Mouse (Mus musculus): ENCODE data around the gene Phkg2. TPM values are rescaled to one million over a fixed set of nuclear protein-coding genes. Genes with fewer than 3 reads are reported as not detected.

Phkg2 gene
- polyA plus RNA-seq, 1 experiment, result 22.2 TPM

DNA sequence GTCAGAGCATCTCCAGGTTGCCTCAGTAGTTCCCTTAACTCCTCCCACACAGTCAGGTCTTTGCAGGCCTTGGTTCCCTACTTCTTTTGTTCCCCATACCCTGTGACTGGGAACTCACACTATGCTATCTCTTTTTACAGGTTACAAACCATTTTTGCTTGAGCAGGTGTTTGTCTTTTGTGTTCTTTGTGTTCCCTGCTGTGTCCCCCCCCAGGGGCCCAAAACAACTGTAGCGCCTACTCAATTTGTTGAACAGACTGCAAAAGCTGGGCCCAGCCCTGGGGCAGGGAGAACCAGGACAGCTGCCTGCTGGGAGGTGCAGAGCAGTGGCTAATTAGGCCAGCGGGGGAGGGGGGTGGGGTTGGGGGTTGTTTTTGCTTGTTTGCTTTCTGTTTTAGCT lies 44.8 kb downstream of the Phkg2 start:
- TF ChIP-seq GATA1 (IDR thresholded peaks at IDR 0.05; ENCODE audit: low read length), result no peak

DNA sequence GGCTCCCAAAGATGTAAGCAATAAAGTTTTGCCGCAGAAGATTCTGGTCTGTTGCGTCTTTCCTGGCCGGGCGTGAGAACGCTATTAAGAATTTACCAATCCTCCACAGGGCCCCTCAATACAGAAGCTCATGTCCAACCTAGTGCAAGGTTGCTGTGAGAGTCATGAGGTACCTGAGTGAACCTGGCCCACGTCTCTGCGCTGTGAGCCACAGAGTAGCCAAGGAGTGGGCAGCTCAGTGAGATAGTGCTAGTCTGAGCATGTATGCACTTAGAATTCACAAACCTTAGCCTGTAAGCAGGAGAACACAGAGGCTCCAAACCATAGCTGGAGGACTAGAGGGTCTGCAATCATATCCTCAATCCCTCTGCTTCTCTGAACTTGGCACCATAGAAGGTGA lies 52.9 kb downstream of the Phkg2 start:
- TF ChIP-seq GATA1 (IDR thresholded peaks at IDR 0.05; ENCODE audit: low read length), result no peak

DNA sequence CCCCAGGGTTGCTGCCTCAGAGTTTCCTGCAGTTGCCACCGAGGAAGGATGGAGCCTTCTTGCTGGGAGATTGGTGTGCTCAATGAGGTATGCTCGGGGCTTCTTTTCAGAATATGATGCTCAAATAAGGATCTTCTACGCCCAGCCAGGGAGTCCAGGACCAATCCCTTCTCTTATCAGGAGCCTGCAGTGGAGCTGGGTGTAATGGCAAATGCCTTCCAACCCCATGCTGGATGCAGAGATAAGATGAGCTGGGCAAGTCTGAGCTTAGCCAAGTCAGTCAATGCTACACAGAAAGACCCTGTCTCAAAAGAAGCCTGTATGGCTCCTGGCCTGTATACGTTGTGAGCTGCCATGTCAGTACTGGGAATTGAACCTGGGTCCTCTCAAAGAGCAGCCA lies 53.3 kb downstream of the Phkg2 start:
- TF ChIP-seq GATA1 (IDR thresholded peaks at IDR 0.05; ENCODE audit: low read length), result peak; percentile 65

DNA sequence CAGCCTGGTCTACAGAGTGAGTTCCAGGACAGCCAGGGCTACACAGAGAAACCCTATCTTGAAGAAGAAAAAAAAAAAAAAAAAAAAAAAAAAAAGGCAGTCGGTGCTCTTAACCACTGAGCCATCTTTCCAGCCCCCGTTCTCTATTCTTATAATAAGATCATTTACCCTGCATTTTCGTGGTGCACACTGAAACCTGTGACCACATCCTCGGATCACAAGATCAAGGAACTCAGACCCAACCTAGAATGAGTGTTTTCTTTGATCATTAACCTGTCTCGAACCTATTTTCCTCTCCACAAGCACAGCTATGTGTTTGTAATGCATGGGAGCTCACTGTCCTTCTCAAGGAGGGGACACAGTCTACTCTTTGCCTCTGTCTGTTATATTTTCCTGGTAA lies 55.5 kb downstream of the Phkg2 start:
- no peak for TF ChIP-seq GATA1 (IDR thresholded peaks at IDR 0.05; ENCODE audit: low read length)

DNA sequence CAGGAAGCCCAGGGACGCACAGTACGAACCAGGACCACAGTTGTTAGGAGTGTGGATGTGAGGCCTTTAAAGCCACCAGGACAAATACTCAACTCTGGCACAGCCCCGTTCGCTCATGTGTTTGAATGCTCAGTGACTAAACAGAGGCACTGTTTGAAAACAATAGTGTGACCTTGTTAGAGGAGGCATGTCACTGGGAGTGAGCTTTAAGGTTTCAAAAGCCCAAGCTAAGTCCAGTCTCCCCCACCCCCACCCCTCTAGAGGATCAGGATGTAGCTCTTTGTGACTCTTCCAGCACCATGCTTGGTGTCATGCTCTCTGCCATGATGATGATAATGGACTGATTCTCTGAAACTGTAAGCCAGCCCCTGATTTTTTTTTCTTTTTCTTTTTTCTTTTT lies 58.3 kb downstream of the Phkg2 start:
- no peak for TF ChIP-seq GATA1 (IDR thresholded peaks at IDR 0.05; ENCODE audit: low read length)

Other genes starting within 250 kb of the Phkg2 start
- gene Zfp768, start 227.8 kb upstream of the Phkg2 start, polyA plus RNA-seq (2012), result 28.1 and 30.7 TPM in 2 replicates
- gene Zfp747, start 197.3 kb upstream of the Phkg2 start, polyA plus RNA-seq (2012), result 4.3 TPM in 2 replicates
- 1.1 and 1.4 TPM in 2 replicates for gene 9130019O22Rik, start 186.2 kb upstream of the Phkg2 start, polyA plus RNA-seq (2012)
- gene E430018J23Rik, start 179.7 kb upstream of the Phkg2 start, polyA plus RNA-seq (2012), result 7.2 and 9.7 TPM in 2 replicates
- gene Zfp764, start 166.5 kb upstream of the Phkg2 start, polyA plus RNA-seq (2012), result 0.25 and 0.35 TPM in 2 replicates
- gene Zfp688, start 151.3 kb upstream of the Phkg2 start, polyA plus RNA-seq (2012), result 12.7 and 18.3 TPM in 2 replicates
- 15.2 and 16.3 TPM in 2 replicates for gene Zfp689, start 124.2 kb upstream of the Phkg2 start, polyA plus RNA-seq (2012)
- gene Prr14, start 113.7 kb upstream of the Phkg2 start, polyA plus RNA-seq (2012), result 62.8 and 67.0 TPM in 2 replicates
- gene Fbrs, start 94.1 kb upstream of the Phkg2 start, polyA plus RNA-seq (2012), result 545 and 623 TPM in 2 replicates
- gene Srcap, start 61.4 kb upstream of the Phkg2 start, polyA plus RNA-seq (2012), result 43.4 and 44.6 TPM in 2 replicates
- gene Gm42715, start 53.8 kb upstream of the Phkg2 start, polyA plus RNA-seq (2012), result 20.8 and 23.3 TPM in 2 replicates
- 0.48 and 1.3 TPM in 2 replicates for gene Tmem265, start 11.9 kb upstream of the Phkg2 start, polyA plus RNA-seq (2012)
- gene Ccdc189, start 15.3 kb downstream of the Phkg2 start, polyA plus RNA-seq (2012), result 2.5 and 2.8 TPM in 2 replicates
- 49.0 and 49.7 TPM in 2 replicates for gene Rnf40, start 15.4 kb downstream of the Phkg2 start, polyA plus RNA-seq (2012)
- 21.6 and 22.6 TPM in 2 replicates for gene Zfp629, start 42.5 kb downstream of the Phkg2 start, polyA plus RNA-seq (2012)
- 375 and 505 TPM in 2 replicates for gene Bcl7c, start 135.6 kb downstream of the Phkg2 start, polyA plus RNA-seq (2012)
- gene Ctf1, start 139.4 kb downstream of the Phkg2 start, polyA plus RNA-seq (2012), result 2.8 and 3.7 TPM in 2 replicates
- not detected in 2 replicates for gene Ctf2, start 158.8 kb downstream of the Phkg2 start, polyA plus RNA-seq (2012)
- 76.2 and 91.2 TPM in 2 replicates for gene Fbxl19, start 171.2 kb downstream of the Phkg2 start, polyA plus RNA-seq (2012)
- 32.0 and 33.6 TPM in 2 replicates for gene Orai3, start 196.5 kb downstream of the Phkg2 start, polyA plus RNA-seq (2012)
- gene Setd1a, start 203.3 kb downstream of the Phkg2 start, polyA plus RNA-seq (2012), result 99.0 and 114 TPM in 2 replicates
- 2.5 and 4.3 TPM in 2 replicates for gene Gm49388, start 212.3 kb downstream of the Phkg2 start, polyA plus RNA-seq (2012)
- 12.7 and 27.1 TPM in 2 replicates for gene Hsd3b7, start 227.3 kb downstream of the Phkg2 start, polyA plus RNA-seq (2012)